Mouse (Mus musculus) spleen, adult 12 weeks (tissue): ENCODE measurements around the gene Atp2c2.

Experiments
- DNase-seq: peaks from one replicate; pipeline ENCODE4 v3.0.0; 2022; ENCODE audit warnings: low spot score

Atp2c2 gene

DNA sequence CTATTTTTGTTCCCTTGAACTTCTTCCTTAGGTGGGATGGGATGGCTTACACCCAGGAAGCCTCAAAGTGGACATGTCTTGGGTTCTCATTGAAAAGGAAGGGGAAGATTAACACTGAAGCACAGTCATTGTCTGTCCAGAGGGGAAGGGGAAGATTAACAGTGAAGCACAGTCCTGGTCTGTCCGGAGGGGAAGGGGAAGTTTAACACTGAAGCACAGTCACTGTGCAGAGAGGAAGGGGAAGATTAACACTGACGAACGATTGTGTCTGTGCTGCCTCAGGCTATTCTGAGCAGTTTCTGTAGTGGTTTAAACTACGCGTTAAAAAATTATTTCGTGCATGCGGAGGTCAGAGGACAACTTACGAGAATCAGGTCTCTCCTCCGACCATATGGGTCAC, 7.3 kb downstream of the Atp2c2 start:
- no peak for DNase-seq

DNA sequence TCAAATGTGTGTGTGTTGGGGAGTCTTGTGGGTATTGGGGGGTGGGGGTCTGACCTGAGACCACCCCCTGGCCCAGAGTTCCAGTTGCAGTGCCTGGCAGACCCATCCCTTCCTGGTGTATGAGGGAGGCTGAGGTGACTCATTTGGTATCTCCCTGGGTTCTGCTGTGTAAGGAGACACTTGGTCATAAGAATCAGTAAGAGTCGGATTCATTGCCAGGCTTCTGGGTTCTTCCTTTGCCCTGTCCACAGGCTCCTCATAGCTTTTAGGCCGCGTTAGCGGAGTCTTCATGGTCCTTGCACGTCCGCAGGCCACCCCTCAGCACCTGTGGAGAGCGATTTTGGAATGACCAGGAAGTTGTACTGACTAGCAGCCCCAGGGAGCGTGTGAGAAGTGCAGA, 8.7 kb downstream of the Atp2c2 start:
- DNase-seq = no peak

DNA sequence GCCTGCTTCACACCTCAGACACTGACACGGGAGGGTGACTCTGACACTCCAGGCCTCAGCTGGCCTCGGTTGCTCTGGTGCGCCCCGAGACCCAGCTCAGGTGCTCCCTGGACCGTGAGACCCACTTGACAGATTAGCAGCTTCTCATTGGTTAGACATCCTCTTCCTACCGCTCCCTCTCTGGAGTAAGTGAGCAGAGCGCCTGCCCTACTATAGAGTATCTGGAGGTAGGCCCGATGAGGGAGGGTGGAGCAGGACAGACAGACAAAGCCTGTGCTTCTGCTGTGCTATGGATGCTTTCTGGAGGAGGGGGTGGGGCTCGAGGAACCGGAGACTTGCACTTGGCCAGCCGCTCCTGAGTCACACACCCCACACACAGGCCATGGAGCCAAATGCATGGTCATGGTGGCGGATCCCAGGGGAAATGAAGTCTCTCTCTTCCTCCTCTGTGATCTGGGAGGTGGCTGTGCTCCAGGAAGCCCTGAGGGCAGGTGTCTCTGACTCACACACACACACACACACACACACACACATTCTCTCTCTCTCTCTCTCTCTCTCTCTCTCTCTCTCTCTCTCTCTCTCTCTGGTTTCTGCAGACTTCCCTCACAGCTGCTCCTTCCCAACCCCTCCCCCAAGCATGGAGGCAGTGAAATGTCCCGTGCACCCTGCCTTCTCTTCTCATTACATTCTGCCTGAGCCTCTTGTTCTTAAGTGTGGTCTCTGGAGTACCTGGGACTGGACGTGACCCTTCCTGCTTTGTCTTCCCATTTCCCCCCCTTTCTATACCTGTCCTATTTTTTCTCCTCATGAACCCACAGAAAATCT, 9.3 kb downstream of the Atp2c2 start:
- no peak for DNase-seq

DNA sequence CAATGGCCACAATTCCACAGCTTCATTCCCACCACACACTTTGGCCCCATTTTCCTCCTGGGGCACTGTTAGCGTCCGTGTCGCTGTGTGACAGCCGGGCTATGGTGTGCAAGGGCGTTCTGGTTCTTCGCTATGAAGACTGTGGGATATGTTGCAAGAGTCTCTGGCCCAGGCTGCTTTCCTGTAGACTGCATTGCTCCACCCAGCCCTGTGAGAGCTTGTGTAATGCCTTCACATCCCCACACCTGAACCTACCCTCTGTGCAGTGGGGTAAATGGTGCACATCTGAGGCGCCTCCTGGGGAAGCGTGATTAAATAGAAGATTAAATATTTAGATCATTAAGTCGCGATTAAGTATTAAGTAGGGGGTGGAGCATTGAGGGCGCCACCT, 9.9 kb downstream of the Atp2c2 start:
- no peak for DNase-seq

DNA sequence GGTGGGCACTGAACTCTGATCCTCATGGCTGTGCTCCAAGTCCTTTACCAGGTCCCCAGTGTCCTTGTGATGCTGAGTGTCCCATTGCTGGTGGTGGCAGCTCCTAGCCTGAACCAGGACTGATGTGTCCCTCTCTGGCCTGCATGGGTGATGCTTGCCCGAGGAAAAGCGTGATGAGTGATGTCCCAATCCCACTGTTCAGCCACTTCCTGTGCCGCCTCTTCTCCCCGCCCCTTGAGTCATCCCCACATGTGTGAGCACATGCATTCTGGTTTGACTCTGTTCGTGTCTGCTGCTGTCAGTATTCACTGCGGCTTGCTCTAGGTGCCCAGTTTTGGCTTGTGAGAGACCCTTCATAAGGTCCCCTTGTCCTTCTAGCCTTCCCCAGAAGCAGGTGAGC, 12.4 kb downstream of the Atp2c2 start:
- no peak for DNase-seq

GRCm38 (mm10) chr8:119713421-119713820, 13.6 kb downstream of the Atp2c2 start:
- DNase-seq = no peak

DNA sequence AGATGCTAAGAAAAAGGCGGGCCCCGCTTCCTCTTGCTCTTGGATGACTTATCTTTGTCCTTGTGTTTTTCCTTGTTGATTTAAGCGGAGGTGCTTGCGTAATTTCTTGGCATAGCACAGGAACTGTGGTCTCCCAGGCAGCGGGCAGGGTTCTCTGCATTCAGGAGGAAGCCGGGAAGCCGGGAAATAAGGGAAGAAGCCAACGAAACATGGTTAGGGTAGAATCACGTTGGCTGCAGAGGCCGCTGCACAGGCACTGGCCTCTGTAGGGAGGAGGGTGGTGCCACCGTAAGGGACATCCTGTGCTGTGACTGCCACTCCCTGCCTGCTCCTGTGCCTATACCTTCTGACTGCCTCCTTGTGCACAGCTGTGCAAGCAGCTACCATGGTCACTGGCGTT, 15.4 kb downstream of the Atp2c2 start:
- no peak for DNase-seq

DNA sequence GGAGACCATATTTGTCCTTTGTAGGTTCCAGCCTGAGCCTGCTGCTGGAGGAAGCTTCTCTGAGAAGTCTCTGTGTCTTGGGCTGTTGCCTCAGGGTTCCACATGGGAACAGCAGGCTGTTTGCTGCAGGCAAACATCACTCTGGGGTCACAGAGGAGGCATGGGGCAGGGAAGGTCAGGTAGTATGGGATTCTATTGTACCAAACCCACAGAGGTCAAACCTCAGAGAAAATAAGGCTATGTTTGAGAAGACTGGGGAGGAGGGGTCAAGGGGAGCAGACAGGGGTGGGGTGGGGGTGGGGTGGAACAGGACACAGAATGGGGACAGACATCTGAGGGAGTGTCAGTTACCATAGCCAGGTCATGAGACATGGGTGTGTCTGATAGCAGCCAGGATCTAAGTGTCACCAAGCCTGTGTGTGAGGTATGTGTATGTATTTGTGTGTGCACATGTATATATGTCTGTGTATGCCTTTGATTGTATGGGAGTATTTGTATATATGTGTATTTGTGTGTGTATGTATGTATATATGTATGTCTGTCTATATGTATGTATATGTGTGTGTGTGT, 17.0 kb downstream of the Atp2c2 start:
- DNase-seq = no peak

DNA sequence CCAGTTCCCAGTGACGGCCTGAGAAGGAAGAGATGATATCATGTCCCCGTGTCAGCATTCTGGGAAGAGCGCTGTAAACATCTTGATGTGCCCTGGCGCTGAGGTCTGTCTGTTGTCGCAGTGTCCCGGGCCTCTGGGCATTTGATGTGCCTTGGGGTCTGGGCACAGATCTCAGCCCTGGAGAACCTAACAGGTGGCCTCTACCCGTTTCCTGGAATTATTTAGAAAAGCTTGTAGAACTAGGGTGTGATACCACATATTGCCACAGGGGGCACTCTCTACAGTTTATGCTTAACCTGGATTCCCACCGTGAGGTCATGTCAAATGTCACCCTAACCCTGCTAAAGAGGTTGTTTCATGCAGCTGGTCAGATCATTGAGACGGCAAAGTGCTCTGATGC, 18.0 kb downstream of the Atp2c2 start:
- peak; percentile 16 for DNase-seq

DNA sequence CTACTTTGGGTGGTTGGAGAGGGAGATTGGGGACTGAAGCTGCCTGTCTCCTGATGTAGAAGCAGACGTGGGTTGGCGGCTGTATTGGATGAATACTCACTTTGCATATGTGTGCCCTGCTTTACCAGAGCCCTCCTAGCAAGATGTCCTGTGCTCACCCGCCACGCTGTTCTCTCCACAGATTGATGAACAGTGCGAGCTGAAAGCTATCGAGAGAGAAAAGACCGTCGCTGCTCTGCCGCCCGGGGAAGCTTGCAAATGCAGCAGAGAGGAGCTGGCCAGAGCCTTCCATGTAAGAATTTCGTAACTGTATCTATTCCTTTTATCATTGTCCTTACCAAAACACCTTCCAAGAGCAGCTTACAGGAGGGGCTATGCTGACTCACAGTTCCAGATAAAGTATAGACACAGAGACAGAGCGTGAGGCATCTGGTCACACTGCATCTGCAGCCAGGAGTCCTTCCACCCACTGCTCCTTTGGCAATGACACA, 19.2 kb downstream of the Atp2c2 start:
- no peak for DNase-seq

- no peak for DNase-seq
These were observed 22.5 kb downstream of the Atp2c2 start for GRCm38 (mm10) chr8:119722348-119722747.

DNA sequence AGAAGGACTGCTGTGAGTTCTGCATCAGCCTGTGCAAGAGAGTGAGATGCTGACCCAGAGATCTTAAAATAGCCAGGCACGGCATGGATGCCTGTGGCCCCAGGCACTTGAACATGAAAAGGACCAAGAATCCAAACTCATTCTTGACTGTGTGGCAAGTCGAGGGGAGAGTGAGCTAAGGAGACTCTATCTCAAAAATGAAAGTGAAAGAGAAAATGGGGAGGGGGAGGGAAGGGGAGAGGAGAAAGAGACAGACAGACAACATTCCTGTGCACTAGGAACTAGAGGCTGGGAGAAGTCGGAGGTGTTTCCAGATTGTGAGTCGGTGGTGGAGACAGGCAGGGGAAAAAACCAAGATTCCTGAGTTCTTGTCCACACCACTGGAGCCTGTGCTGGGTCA, 23.9 kb downstream of the Atp2c2 start:
- no peak for DNase-seq

DNA sequence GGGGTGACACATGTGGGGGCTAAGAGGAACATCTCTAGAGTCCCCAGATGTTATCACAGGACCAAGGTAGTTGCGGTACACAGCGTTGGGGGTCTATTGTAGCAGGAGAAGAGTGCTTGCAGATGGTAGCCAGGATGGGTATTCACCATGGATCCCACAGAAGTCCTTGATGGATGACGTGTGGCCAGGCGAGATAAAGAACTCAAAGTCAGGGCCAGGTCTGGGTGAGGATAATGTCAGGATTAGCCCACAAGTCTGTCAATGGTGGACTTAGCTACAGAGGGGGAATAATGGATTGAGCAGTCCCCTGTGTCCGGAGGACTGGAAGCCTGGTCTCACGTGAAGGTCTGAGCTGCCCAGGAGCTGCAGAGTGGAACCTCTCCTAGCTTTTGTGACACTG, 24.8 kb downstream of the Atp2c2 start:
- no peak for DNase-seq

DNA sequence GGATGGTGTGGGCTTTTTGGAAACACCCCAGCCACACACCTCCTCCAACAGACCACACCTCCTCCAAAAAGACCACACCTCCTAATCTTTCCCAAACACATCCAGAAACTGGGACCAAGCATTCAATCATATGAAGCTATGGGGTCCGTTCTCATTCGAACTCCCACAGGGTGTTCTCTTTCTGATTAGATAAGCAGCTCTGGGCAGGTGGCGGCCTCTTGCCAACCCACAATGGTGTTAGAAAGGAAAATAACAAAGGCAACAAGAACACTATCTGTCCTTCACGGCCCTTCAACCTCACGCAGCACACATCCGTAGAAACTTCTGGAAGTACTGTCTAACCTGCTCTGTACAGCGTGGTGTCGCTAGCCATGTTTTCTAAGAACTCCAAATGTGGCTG, 27.3 kb downstream of the Atp2c2 start:
- DNase-seq = no peak

DNA sequence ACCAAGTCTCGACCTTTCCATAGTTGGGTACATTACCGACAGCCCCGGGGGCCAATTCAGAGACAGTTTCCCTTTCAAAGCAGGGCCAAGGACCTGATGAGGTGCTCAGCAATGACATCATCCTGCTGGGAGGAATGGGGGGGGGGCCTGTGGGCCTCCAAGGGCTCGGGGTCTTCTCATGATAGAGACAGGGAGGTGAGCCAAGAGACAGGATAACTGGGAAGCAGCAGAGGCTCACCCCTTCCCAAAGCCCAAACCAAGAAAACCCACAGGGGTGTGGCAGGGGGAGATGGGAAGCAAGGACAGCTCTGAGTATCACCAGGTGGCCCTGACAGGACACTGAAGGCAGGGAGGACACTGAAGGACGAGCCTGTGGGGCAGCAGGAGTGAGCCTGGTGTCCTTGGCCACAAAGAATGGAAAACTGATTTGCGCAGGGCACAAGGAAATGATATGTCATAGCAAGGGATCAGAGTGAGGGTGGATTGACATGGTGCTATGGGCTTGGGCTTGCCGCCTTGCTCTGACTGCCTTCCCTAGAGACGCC, 28.6 kb downstream of the Atp2c2 start:
- DNase-seq = no peak

DNA sequence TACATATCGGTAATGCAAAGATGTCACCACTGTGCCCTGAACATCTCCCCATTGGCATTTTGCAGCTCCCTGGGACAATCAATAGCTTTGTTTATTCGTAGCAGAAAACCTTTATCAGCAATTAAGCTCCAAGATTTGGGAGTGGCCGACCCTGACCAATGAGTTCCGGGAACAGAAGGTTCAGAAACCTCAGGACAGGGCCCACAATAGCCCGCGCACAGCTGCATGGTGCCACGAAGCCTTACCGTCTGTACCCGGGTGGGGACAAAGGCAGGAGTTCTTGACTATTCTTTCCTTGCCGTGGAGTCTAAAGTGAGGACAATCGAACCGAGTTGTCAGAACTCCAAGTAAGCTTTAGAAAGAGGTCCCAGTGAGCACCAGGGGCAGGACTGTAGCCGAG, 32.3 kb downstream of the Atp2c2 start:
- DNase-seq = no peak

DNA sequence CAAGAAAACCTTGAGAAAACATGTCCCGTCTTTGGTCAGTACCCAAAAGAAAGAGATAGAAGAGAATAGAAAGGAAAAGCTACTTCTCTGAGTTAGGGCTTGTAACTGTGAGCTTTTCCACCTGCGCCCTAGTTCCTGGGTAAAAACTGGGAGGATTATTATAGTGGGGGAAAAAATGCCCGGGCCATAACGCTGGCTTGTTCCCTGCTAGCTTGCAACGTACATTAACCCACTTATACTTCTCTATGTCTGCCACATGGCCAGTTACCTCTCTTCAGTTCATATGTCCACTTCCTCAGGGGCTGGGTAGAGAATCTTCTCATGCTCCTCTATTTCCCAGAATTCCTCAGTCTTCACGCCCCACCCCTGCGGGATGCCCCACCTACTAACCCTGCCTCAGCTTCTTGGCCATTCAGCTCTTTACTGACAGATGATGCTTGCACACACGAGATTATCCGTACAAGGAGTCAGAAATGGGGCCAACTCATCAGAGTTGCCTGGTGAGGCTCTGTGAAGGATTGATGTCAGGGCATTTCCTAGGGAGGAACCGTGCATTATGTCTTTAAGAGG, 36.6 kb downstream of the Atp2c2 start:
- no peak for DNase-seq

DNA sequence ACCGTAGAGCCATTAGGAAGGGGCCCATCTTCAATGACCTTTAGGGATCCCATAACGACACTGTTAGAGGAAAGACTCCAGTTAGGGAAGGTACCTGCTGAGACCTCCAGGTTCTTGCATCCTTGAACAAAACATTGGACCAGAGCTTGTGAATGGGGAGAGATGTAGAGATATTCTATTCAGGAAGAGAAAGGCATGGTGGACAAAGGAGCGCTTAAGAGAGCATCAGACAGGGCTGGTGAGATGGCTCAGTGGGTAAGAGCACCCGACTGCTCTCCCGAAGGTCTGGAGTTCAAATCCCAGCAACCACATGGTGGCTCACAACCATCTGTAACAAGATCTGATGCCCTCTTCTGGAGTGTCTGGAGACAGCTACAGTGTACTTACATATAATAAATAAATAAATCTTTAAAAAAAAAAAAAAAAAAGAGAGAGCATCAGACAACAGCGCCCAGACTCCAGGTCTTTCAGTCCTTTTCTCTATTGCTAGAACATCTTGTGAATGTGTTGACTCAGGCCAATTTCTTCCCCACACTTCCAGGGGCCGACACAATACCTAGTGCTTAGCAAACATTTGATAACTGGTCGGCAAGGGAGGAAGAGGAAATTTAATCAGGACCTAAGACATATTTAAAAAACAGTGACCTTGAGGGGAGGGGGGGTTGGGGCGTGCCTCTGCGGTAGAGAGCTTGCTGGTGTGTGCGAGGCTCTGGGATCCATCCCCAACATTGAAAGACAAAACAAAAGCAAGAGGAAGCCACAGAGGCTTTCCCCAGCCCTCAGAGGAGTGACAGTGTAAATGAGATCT, 37.5 kb downstream of the Atp2c2 start:
- DNase-seq = no peak

DNA sequence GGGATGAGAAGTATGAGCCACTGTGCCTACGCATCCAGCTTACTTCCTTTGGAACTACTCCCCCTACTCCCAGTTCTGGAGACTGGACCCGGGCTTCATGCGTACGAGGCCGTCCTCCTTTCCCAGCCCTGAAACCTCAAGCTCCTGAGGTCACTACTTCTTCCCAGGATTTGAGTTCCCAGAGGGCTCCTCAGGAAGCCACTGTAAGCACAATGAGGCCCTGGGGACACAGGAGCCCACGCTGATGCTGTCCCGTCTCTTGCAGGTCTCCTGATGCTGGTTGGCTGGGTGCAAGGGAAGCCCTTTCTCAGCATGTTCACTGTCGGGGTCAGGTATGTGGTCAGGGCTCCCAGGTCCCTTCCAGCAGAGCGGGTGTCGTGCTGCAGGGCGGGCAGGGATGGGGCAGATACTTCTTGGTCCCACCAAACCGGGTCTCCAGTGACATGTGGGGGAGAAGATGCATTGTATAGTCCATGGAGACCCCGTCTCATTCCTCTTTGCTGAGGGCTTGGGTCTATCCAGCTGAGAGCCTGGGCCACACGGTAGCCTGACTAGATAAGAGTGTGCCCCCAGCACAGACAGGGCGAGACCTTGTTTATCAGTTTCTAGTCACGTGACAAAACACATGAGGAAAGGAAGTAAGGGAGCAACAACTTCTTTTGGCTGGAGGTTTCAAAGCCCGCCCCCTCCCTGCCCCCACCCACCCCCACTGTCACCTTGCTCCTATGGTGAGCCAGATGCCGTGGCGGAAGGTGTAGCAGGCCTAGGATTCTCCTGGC, 38.5 kb downstream of the Atp2c2 start:
- no peak for DNase-seq

DNA sequence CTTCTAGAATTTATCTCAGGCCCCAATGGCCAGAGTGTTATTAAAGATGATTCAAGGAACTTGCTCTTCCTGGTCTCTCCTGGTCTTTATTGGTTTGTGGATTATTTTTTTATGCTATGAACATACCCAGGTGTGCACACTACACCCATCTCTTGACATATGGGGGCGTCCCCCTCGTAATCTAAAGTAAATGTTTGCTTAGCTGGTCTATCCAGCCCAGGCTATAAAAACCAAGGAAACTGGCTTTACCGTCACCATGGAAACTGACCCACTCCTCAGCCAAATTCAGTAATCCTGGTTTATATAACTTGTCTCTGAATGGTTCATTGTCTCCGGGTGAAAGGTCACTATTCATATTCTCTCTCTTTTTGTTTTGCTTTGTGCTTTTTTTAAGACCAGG, 40.8 kb downstream of the Atp2c2 start:
- no peak for DNase-seq

DNA sequence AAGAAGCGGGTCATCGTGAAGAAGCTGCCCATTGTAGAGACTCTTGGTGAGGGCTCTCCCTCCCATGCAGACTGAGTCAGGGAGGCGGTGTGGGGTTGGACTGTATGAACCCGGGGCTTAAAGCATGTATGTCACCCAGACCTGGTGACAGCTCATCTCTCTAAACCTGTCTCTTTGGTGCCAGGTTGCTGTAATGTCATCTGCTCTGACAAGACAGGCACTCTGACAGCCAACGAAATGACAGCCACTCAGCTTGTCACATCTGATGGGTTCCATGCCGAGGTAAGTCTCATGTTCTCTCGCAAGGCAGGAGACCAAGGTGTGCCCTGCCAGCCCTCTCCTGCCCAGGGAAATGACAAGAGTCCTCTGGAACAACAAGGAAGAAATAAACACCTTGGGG, 42.6 kb downstream of the Atp2c2 start:
- no peak for DNase-seq
